Mouse (Mus musculus) hindbrain, embryonic 13.5 days (tissue): ENCODE data around the gene Tmed11. TPM values are rescaled to one million over a fixed set of nuclear protein-coding genes. Genes with fewer than 3 reads are reported as not detected.
"Not testable (repeated sequence)": the region's sequence is repeated elsewhere in the genome, so short reads cannot be mapped to it uniquely, and the experiment has no call there.

Experiments
- ATAC-seq: fragments of 200-750 bp; cut with Nextera tagmentation; 2 replicates; pipeline ENCODE4 v1.8.0; 2017; ENCODE audit warnings: moderate TSS enrichment; ENCODE audit not compliant: low FRiP score
- H3K27ac ChIP-seq: fragments of 300-500 bp; sonication (generic); 2 replicates; pipeline ENCODE4 v1.5.1; 2015; ENCODE audit warnings: inconsistent platforms, mild to moderate bottlenecking, moderate library complexity
- H3K27me3 ChIP-seq: fragments of 300-500 bp; sonication (generic); 2 replicates; pipeline ENCODE4 v1.6.1; 2015; ENCODE audit warnings: mild to moderate bottlenecking, inconsistent platforms
- H3K36me3 ChIP-seq: fragments of 300-500 bp; sonication (generic); 2 replicates; pipeline ENCODE4 v1.6.1; 2015; ENCODE audit warnings: mild to moderate bottlenecking, inconsistent platforms
- H3K4me1 ChIP-seq: fragments of 300-500 bp; sonication (generic); replicated peaks from 2 replicates; pipeline ENCODE4 v1.6.1; 2015; ENCODE audit warnings: inconsistent platforms
- H3K4me2 ChIP-seq: fragments of 300-500 bp; sonication (generic); 2 replicates; pipeline ENCODE4 v1.6.1; 2015; ENCODE audit warnings: inconsistent platforms, mild to moderate bottlenecking, moderate library complexity
- H3K4me3 ChIP-seq: fragments of 300-500 bp; sonication (generic); 2 replicates; pipeline ENCODE4 v1.5.1; 2015; ENCODE audit warnings: mild to moderate bottlenecking, inconsistent platforms
- H3K9ac ChIP-seq: fragments of 300-500 bp; sonication (generic); 2 replicates; pipeline ENCODE4 v1.6.1; 2015; ENCODE audit warnings: mild to moderate bottlenecking, inconsistent platforms
- H3K9me3 ChIP-seq: fragments of 300-500 bp; sonication (generic); 2 replicates; pipeline ENCODE4 v1.6.1; 2016; ENCODE audit warnings: inconsistent platforms
- WGBS: fragments of 180-500 bp; shearing (Covaris S2); methylation state at CpG from one replicate; pipeline ENCODE4 v1.1.7; 2015; 5-methylcytosine and 5-hydroxymethylcytosine counted together
- polyA plus RNA-seq: library from polyadenylated mRNA; unstranded; fragments of >200 nt; fragmentation: Nextera tagmentation; extraction: Ambion mirVana; gene quantifications from 2 replicates; pipeline ENCODE4 v1.2.1, GENCODE M21; 2015

The Tmed11 gene
- polyA plus RNA-seq, result not detected in 2 replicates

DNA sequence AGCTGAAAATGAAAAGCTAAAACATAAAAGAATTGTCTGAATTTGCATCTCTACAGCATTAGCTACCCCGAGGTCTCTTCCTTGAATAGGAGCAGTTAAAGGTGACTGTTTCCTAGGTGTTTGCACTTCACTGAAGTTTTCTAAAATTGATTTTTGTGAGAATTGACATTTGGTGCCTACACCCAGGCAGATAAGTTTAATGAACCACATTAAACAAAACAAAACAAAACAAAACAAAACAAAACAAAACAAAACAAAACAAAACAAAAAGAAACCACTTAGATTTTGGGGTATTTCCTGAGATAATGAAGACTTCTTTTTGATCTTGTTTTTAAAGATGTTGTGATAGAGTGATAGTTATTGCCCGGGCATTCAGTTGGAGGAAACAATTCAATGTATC, at the start of gene Tmed11:
TSS of gene Tmed11 (minus strand) at position 101 of the 400 bp plus-strand sequence.
- H3K4me3 ChIP-seq, H3K27me3 ChIP-seq, H3K9me3 ChIP-seq, H3K9ac ChIP-seq, H3K27ac ChIP-seq, H3K36me3 ChIP-seq, H3K4me1 ChIP-seq, H3K4me2 ChIP-seq, ATAC-seq: not testable (repeated sequence)
- 71% methylated on average over 2 of the region's 2 CpGs for WGBS

DNA sequence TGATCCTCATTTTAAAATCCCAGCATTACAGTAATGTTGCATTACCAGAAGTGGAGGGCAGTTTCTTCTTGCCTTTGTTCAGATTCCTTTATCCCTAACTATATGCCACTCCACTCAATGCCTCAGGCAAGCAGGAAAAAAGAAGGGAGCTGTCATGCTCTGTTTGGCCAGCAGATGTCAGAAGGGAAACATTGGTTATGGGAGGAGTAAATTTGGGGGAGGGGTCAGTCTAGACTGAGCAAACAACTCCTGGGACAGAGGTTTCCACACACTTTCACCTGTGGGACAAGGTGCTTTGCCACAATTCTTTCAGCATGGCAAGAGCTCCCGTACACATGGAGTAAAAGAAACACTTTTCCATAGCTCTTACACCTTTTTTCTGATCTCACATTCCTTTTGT, 41.0 kb upstream of the Tmed11 start:
- Histone ChIP-seq H3K9me3 (no peaks in the 10 kb centered on the region), H3K4me3 (no peak overlapping the region), H3K36me3 (no peaks in the 10 kb centered on the region), H3K4me2 (no peak overlapping the region), H3K27ac (no peak overlapping the region), H3K4me1 (no peaks in the 10 kb centered on the region), H3K27me3 (no peaks in the 10 kb centered on the region), H3K9ac (no peak overlapping the region)
- 74% methylated on average over 1 of the region's 1 CpGs for WGBS
- ATAC-seq, result no peak

DNA sequence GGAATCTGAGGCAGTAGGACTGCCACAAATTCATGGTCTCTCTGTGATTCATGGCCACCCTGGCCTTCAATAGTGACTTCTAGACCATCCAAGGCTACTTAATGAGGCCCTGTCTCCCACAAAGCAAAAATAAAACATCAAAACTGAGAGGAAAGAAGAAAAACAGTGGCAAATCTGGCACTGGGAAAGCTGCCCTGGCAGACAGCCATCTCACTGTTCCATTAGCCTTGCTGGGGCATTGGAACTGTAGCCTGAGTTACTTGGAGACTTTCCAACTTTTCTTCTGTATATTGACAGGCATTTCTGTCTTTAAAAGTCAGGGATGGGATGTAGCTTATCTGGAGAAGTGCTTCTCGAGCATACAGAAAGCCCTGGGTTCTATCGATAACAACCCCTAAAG, 28.1 kb upstream of the Tmed11 start:
- Histone ChIP-seq H3K4me3 (no peak overlapping the region), H3K4me1 (no peaks in the 10 kb centered on the region), H3K9ac (no peak overlapping the region), H3K27me3 (no peaks in the 10 kb centered on the region), H3K4me2 (no peak overlapping the region), H3K27ac (no peak overlapping the region), H3K36me3 (no peaks in the 10 kb centered on the region), H3K9me3 (no peaks in the 10 kb centered on the region)
- ATAC-seq, result no peak
- WGBS, result 90% methylated on average over 2 of the region's 2 CpGs

DNA sequence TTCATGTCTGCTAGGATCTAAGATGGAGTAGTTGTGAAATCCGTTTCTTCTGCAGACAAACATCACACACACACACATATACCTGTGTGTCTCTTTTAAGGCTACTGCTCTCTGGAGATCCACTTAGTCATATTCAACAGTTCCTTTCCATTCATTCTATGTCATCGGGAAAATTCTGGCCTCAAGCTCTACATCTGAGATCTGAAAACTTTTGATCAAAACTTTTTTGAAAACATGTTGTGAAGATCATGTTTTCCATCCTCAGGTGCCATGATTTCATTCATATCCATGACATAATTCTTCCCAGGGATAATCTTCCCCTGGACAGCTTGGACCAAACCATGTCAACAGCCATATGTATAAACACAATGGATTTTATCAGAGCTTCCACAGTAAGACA, 13.6 kb upstream of the Tmed11 start, which contains the start of gene Vmn2r8:
TSS of gene Vmn2r8 (minus strand) at position 101 of the 400 bp plus-strand sequence.
- not testable (repeated sequence) for ATAC-seq

DNA sequence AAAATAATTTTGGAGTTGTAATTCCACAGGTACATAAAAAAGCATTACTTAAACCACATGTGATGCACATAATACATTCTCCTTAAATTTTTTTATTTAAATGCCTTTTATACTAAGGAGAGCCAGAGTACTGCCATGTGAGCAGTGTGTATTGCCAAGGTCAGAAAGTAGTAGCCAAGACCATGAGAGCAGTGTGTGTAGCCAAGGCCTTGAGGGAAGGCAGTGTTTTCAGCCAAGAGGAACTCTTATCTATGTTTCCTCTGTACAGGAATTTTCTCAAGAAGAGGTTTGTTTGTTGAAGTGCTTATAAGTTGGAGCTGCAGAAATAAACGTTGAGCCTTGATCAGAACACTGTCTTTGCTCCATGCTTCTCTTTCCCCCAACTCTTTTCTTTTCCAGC, 8.5 kb upstream of the Tmed11 start:
- Histone ChIP-seq H3K27ac (no peak overlapping the region), H3K9ac (no peak overlapping the region), H3K27me3 (no peaks in the 10 kb centered on the region), H3K9me3 (no peaks in the 10 kb centered on the region), H3K36me3 (no peaks in the 10 kb centered on the region), H3K4me2 (no peak overlapping the region), H3K4me1 (no peaks in the 10 kb centered on the region), H3K4me3 (no peak overlapping the region)
- 52% methylated on average over 1 of the region's 1 CpGs for WGBS
- no peak for ATAC-seq

More for the DNA sequence above, 13.6 kb upstream of the Tmed11 start, which contains the start of gene Vmn2r8:
- H3K36me3 ChIP-seq, H3K4me1 ChIP-seq, H3K4me3 ChIP-seq, H3K9me3 ChIP-seq, H3K27ac ChIP-seq, H3K4me2 ChIP-seq, H3K9ac ChIP-seq, H3K27me3 ChIP-seq: not testable (repeated sequence)
- 69% methylated on average over 2 of the region's 2 CpGs for WGBS

DNA sequence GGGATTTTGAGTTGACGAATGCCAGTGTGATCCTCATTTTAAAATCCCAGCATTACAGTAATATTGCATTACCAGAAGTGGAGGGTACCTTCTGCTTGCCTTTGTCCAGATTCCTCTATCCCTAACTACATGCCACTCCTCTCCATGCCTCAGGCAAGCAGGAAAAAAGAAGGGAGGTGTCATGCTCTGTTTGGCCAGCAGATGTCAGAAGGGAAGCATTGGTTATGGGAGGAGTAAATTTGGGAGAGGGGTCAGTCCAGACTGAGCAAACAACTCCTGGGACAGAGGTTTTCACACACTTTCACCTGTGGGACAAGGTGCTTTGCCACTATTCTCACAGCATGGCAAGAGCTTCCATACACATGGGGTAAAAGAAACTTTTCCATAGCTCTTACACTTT, 4.8 kb downstream of the Tmed11 start:
- not testable (repeated sequence) for H3K4me2 ChIP-seq, H3K9ac ChIP-seq, H3K4me3 ChIP-seq, H3K27ac ChIP-seq, H3K36me3 ChIP-seq, H3K4me1 ChIP-seq, H3K9me3 ChIP-seq, H3K27me3 ChIP-seq, ATAC-seq
- 36% methylated on average over 1 of the region's 1 CpGs for WGBS

DNA sequence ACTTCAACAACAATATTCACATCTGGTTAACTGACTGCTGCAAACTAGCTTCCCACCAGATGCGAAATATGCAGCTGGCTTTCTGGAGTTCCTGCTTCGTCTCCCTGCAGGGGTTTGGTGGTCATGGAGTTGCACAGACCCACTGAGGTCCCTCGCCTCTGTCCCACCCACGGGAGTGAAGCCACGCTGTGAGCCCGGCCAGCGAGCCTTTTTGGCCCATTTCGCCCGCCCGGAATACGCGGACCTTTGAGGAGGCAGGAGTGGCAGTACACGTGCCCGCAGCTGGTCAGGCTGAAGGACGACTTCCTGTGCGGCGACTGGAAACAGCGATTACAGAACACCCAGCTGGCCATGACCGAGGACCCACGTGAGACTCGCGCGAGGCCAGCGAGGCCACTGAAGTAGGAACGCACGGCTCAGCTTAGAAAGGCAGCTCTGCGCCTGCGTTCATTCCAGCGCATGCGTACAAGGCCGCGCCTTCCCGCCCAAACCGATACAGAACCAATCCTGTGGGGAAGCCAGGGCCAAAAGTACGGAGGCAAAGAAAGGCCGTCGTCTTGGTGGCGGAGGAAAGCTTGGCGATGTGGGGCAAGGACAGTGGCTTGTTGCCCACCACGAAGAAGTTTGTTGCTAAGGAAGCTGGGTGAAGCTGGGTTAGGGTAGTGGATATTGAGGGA, 20.4 kb downstream of the Tmed11 start, which contains the start of gene Rnf212:
TSS of gene Rnf212 (minus strand) at position 353 of the 677 bp plus-strand sequence.
- Histone ChIP-seq H3K9me3 (no peaks in the 10 kb centered on the region), H3K36me3 (no peaks in the 10 kb centered on the region), H3K9ac (no peak within 1 kb of the TSS), H3K4me1 (no peaks in the 10 kb centered on the region), H3K27ac (no peak within 1 kb of the TSS), H3K4me3 (no peak within 1 kb of the TSS), H3K27me3 (no peaks in the 10 kb centered on the region), H3K4me2 (no peak within 1 kb of the TSS)
- WGBS, result 79% methylated on average over 40 of the region's 40 CpGs
- no peak for ATAC-seq

DNA sequence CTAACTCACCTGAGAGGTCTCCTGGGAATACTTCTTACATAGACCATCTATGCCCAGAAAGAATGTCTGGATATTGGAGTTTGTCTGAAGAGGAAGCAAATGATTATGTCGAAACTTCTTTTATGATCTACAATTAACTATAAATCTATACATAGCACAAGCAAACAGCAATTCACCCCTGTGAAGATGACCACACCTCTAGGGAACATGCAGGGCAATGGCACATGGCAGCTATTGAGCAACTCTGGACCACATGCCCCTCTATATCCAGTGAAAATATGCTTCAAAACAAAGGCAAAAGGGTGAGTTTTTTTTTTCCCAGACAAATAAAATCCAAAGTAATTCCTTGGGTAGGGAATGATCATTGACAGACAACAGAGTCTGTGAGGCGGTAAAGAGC, 35.2 kb downstream of the Tmed11 start:
- H3K36me3 ChIP-seq, result no peaks in the 10 kb centered on the region
- H3K4me2 ChIP-seq, result no peak overlapping the region
- no peak overlapping the region for H3K4me3 ChIP-seq
- H3K27ac ChIP-seq, result no peak overlapping the region
- H3K9me3 ChIP-seq, result no peaks in the 10 kb centered on the region
- 92% methylated on average over 2 of the region's 2 CpGs for WGBS
- no peak for ATAC-seq
- no peaks in the 10 kb centered on the region for H3K27me3 ChIP-seq
- no peaks in the 10 kb centered on the region for H3K4me1 ChIP-seq
- H3K9ac ChIP-seq, result no peak overlapping the region

DNA sequence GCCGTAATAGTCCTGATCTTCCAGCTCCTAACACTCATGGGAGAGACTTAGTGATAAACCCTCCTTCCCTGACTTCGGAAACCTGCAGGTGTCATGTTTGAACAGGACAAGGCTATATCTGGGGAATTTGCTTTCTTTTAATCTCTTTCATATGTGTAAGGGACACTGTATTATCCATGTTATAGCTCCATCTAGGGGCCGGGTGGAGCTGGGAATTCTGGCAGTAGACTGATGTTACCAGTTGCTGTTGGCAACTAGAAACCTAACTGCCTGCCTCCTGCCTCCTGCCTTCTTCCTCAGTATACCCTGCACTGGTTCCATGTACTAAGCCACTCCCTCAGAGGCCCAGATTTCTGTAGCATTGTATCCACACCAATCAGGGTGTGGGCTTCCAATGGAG, 36.8 kb downstream of the Tmed11 start:
- H3K4me3 ChIP-seq, result no peak overlapping the region
- no peak for ATAC-seq
- H3K9ac ChIP-seq, result no peak overlapping the region
- H3K9me3 ChIP-seq, result no peaks in the 10 kb centered on the region
- H3K4me2 ChIP-seq, result no peak overlapping the region
- 64% methylated on average over 3 of the region's 3 CpGs for WGBS
- no peaks in the 10 kb centered on the region for H3K4me1 ChIP-seq
- no peaks in the 10 kb centered on the region for H3K36me3 ChIP-seq
- H3K27me3 ChIP-seq, result no peaks in the 10 kb centered on the region
- H3K27ac ChIP-seq, result no peak overlapping the region

DNA sequence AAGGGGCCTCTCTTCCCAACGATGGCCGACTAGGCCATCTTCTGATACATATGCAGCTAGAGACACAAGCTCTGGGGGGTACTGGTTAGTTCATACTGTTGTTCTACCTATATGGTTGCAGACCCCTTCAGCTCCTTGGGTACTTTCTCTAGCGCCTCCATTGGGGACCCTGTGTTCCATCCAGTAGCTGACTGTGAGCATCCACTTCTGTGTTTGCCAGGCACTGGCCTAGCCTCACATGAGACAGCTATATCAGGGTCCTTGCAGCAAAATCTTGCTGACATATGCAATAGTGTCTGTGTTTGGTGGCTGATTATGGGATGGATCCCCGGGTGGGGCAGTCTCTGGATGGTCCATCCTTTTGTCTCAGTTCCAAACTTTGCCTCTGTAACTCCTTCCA, 43.9 kb downstream of the Tmed11 start:
- H3K27me3 ChIP-seq, H3K9ac ChIP-seq, ATAC-seq, H3K4me2 ChIP-seq, H3K27ac ChIP-seq, H3K4me1 ChIP-seq, H3K36me3 ChIP-seq, H3K9me3 ChIP-seq, H3K4me3 ChIP-seq: not testable (repeated sequence)
- WGBS, result 84% methylated on average over 4 of the region's 4 CpGs

DNA sequence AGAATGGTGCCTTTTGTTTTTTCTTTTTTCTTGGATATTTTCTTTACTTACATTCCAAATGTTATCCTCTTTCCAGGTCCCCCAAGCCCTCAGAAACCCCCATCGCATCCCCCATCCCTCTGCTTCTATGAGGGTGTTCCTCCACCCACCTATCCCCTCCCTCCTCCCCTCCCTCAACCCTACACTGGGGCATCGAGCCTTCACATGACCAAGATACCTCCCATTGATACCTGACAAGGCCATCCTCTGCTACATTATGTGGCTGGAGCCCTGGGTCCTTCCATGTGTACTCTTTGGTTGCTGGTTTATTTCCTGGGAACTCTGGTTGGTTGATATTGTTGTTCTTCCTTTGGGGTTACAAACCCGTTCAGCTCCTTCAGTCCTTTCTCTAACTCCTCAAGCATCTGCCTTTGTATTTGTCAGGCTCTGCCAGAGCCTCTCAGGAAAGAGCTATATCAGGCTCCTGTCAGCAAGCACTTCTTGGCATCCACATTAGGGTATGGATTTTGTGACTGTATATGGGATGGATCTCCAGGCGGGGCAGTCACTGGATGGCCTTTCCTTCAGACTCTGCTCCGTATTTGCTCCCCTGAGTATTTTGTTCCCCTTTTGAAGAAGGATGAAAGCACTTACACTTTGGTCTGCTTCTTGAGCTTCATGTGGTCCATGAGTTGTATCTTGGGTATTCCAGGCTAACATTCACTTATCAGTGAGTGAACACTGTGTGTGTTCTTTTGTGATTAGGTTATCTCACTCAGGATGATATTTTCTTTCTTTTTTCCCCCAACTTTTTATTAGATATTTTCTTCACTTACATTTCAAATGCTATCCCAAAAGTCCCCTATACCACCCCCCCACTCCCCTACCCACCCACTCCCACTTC, 44.6 kb downstream of the Tmed11 start:
- Histone ChIP-seq H3K4me3 (no peak overlapping the region), H3K4me2 (no peak overlapping the region), H3K9ac (no peak overlapping the region), H3K4me1 (no peaks in the 10 kb centered on the region), H3K27me3 (no peaks in the 10 kb centered on the region), H3K36me3 (no peaks in the 10 kb centered on the region), H3K9me3 (no peaks in the 10 kb centered on the region), H3K27ac (no peak overlapping the region)
- WGBS, result 87% methylated on average over 5 of the region's 5 CpGs
- no peak for ATAC-seq

DNA sequence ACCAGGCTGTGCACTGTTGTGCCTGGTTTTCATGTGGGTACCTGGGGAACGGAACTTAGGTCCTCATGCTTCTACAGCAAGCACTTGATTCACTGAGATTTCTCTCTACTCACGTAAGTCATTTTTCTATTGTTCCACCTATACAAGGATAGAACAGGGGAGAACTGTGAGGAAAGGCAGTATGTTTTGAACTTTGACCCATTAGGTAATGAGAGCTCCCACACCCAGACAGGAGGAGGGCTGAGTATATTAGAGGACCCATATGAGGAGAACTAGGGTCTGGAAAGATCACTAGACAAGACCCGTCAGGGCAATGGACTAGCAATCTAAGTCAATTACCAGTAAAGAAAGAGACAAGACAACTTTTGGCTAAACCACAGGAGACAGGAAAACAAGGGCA, 50.5 kb downstream of the Tmed11 start:
- Histone ChIP-seq H3K36me3 (no peaks in the 10 kb centered on the region), H3K27ac (no peak overlapping the region), H3K4me2 (no peak overlapping the region), H3K9ac (no peak overlapping the region), H3K27me3 (no peaks in the 10 kb centered on the region), H3K4me3 (no peak overlapping the region), H3K4me1 (no peaks in the 10 kb centered on the region), H3K9me3 (no peaks in the 10 kb centered on the region)
- 78% methylated on average over 3 of the region's 3 CpGs for WGBS
- ATAC-seq, result no peak

DNA sequence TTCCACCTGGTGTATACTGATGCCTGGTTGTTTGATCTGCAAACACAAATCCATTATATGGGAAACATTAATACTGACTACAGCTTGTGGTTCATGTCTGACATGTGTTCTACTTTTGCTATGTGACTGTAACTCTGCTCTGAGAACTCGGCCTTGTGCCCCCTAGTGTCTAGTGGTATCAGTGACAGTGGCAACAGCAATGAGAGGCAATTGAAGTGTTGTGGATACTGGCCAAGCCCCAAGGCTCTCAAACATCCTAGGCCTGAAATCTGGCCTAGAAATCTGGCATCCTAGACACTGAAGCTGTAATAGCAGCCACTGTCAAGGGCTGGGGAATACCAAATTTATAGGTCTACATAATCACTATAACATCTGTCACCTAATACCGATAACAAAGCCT, 51.3 kb downstream of the Tmed11 start:
- H3K4me1 ChIP-seq, result no peaks in the 10 kb centered on the region
- no peak overlapping the region for H3K4me2 ChIP-seq
- H3K9ac ChIP-seq, result no peak overlapping the region
- H3K36me3 ChIP-seq, result no peaks in the 10 kb centered on the region
- ATAC-seq, result no peak
- H3K9me3 ChIP-seq, result no peaks in the 10 kb centered on the region
- H3K4me3 ChIP-seq, result no peak overlapping the region
- no peak overlapping the region for H3K27ac ChIP-seq
- no peaks in the 10 kb centered on the region for H3K27me3 ChIP-seq
- WGBS, result 74% methylated on average over 2 of the region's 2 CpGs
